Mouse (Mus musculus) left cerebral cortex, postnatal 10 days (tissue): ENCODE data around the gene Tmem140. TPM values are rescaled to one million over a fixed set of nuclear protein-coding genes. Genes with fewer than 3 reads are reported as not detected.

Experiments
- DNase-seq, 2 experiments: peaks; one replicate each; pipeline ENCODE4 v3.0.0; 2021 to 2022; ENCODE audit warnings: low spot score in 2 of 2, mixed read lengths in 1 of 2; ENCODE audit errors: extremely low spot score in 1 of 2
- intact Hi-C: fragments of 180-260 bp; cut with DNase I; formaldehyde crosslinking; loops from one replicate; pipeline ENCODE4 v1.15.1; 2025
- total RNA-seq, 2 experiments: library from RNA; stranded (reverse); gene quantifications; 2 replicates each; pipeline ENCODE4 v1.2.3; 2021

Tmem140 gene
- total RNA-seq, 2 experiments from 2014 or later = 1.2 to 2.1 TPM

DNA sequence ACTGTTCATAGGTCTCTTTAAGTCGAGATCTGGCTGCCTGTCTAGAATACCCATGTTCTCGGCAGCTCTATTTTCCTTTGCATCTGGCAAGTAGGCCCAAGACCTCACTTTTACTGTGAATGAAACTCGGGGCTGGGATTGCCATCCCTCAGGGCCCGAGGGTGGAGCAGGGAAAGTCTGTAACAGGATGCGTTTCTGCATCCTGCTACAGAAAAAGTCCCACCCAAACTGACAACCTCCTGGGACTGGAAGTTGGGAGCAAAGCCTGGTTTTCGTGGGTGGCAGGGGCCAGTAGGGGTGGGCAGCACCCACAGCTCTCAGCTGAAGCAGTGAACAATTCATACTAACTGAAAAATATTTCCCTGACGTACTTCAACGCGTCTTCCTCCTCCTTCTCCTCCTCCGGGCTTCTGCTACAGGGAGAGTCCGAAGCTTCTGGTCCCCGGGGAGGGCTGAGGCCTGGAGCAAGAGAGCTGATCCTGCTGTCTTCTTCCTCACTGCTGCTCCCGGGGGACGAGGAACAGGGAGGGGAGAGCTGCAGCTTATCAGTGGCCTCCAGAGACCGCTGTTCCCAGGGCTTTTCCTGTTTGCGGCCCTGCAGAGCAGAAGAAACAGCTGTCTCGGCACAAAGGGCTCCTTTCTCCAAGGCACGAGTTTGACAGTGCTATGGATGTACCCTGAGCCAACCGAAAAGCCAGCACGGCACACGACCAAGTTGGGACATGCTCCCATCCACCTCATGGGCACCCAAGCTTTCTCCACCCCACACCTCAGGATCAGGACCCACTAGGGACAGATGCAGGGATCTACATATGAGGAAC, 11.4 kb downstream of the Tmem140 start:
- intact Hi-C loops = no loop called here
- DNase-seq = peak in 1 of 2 experiments; percentile 85

DNA sequence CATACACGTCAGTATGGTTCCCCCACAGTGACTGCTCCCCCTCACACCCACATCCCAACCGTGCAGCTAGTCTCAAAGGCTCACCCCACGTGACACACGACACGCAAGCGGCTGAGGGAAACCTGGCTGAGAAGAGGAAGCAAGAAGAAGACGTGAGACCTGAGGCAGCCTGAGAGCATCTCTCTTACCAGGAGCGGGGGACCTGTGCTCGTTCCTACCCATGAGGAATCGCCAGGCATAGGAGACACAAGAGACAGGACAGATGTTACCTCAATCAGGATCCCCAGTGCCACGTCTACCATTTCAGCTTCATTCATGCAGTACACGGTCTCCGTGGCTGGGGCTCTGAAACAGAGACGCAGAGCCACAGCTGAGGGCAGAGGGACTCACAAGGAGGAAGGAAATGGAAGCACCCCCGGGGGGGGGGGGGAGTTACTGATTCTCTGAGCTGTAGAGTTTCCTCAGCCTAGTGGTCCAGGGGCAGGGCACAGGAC, 12.4 kb downstream of the Tmem140 start:
- DNase-seq = peak in 1 of 2 experiments; percentile 51
- intact Hi-C loops = loop anchor here (5.0 kb wide), 1 partner anchor 93 kb away; the partner anchor contains the start of gene Agbl3

DNA sequence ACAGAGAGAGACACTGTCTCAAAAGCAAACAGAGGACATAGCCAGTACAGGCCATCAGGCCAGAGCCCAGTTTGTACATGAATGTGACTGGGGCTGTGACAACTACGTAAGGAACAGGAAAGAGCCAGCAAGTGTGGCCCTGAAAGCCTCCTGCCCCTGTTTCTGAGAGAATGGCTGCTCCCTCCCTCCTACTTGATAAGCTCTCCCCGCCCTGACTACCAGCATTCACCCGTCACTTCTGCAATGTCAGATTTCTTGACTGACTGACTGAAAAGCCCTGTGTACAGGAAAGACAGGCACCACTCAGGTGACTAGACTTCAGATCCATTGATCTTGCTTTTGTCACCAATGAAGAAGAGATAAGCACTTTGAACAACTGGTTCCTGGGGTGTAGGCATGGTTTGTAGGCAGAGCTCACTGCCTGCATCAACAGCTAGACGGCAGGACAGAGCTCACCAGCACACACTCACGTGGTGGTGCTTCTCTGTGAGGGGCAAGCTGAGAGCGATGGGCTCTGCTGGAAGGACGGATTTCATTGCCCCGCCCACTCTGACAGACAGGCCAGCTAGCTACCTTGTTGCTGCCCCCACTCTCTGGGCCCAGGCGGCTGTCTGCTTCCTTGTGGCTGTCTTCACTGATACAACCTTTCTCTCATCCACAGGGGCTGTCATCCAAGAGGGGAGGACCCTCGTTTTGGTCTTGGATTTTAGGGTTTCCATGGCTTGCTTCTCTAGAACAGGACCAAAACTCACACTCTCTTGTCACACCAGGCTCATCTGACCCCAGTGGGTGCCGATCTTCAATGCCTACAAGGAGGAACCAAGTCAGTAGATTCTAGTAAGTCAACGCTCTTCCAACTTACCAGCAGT, 13.3 kb downstream of the Tmem140 start:
- intact Hi-C loops = loop anchor here (5.0 kb wide), 1 partner anchor 94 kb away; the partner anchor contains the start of gene Agbl3
- DNase-seq = peak in 1 of 2 experiments; percentile 53

DNA sequence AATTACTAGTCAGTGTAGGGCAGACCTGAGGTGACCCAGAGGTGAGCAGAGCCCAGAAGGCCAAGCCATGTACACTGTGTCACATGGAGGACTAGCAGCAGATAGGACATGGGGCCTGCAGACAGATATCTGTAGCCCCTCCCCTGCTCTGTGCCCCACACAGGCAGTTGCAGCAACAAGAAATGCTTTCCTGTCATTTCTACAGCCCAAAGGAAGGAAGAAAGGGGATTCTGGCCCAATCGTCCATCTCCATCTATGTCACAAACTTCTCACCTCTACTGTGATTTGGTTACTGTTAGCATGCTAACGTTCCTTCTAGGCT, 13.8 kb downstream of the Tmem140 start:
- intact Hi-C loops = loop anchor here (5.0 kb wide), 1 partner anchor 94 kb away; the partner anchor contains the start of gene Agbl3
- peak in 1 of 2 experiments; percentile 16 for DNase-seq

DNA sequence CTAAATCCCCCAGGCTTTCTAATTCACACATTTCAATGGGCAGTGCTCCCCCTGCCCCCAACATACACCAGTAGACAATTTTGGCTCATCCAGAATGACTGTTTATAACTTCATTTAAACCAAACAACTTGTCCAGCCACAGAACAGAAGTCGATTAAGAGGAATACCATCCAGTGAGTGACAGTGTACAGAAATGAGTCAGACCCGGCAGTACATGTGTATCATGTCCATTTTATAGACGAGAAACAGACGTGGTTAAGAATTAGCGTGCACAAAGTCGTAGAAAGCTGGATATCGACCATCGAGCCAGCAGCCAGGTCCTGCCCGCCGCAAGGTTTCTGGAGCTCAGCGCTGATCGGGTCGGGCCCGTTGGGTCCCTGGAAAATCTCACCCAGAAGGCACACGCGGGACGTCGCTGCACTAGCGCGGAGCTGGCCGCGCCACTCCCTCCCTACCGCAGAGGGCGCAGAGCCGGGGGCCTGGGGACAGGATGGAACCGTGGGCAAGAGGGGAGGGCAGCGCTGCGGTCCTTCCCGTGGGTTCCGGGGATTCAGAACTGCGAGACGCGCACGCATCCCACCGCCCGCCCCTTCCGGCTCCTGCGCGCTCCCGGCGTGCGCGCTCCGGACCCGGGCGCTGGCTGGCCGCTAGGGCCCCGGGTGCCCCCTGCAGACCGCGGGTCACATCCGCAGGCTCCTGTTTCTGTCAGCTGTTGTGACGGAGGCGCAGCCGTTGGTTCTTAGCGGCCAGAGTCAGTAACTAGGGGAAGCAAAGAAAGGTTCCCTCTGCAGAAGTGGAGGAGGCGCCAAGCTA, 14.8 kb downstream of the Tmem140 start, which contains the start of gene Cyren:
Gene Cyren, minus strand, starts transcription at position 552 of the 813 bp plus-strand sequence.
- DNase-seq = peak; percentile 85 to 96
- intact Hi-C loops = loop anchor here (5.0 kb wide), 1 partner anchor 95 kb away; the partner anchor contains the start of gene Agbl3

DNA sequence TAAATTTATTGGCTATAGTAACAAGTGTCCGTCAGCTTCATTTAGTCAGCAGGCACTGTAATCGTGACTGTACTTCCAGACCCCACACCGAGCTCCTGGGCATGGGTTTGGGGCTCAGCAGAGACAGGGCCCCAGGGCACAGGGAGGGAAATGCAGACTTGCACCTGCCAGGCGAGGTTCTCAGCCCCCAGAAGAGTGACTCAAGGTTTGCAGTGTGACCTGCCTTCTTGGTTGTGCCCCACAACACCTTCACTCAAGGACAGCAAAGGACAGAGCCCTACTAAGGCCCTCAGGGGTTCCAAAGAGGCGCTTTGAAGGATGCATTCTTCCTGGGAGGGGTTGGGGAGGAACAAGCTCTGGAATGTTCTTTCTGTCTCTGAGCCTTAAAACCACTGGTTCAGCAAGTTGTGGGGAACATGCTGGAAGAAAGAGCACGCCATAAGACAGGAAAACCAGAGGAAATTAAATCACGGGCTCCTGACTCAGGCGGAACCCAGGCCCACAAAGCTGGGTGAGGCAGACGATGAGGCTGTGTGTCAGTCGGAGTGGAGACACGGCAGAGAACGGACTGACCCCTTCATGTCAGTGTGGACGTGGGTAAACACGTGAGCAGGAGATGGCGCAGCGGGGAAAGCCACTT, 16.3 kb downstream of the Tmem140 start:
- intact Hi-C loops = loop anchor here (5.0 kb wide), 1 partner anchor 97 kb away; the partner anchor contains the start of gene Agbl3
- peak in 1 of 2 experiments; percentile 16 for DNase-seq

DNA sequence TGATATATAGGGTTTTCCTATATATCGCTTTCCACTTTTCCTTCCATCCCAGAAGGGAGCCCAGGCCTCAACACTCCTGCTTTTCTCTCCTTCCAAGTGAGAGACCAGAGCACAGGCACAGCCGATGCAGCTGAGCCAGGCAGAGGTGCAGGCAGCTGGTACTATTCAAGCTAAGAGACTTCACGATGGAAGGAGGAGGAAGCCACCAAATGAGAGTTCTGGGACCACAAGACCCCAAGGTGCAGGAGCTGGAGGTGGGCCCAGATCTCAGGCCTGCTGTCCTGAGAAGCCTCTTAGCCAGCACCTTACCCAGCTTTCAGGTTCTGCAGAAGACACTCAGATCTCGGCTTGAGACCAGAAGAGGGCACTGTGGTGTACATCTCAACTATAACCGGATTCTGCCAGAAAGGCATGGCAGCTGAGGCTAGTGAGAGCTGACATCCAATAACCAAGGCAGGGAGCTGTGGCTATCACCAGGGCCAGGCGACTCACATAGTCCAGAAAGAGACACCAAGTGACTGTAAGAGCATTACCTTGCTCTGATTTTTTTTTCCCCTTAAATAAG, 17.0 kb downstream of the Tmem140 start:
- intact Hi-C loops = loop anchor here (5.0 kb wide), 1 partner anchor 98 kb away; the partner anchor contains the start of gene Agbl3
- peak; percentile 58 for DNase-seq

DNA sequence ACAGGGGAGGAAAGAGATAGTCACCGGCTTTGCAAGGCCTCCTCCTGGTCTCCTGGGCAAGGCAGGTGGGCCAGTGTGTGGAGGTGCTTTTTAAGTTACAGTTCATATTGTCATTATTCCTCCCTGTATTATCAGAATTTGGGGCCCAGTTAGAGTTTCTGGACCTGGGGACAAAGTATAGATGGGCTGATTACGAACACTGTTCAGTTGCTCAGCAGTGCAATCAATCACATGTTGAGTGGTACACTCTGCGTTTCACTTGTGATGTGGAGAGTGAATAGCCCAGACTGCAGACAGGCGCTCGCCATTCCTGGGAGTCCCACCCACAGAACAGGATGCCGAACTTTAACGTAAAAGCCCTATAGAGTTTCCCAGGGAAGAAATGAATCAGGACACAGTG, 21.8 kb downstream of the Tmem140 start:
- no peak for DNase-seq
- intact Hi-C loops = no loop called here

DNA sequence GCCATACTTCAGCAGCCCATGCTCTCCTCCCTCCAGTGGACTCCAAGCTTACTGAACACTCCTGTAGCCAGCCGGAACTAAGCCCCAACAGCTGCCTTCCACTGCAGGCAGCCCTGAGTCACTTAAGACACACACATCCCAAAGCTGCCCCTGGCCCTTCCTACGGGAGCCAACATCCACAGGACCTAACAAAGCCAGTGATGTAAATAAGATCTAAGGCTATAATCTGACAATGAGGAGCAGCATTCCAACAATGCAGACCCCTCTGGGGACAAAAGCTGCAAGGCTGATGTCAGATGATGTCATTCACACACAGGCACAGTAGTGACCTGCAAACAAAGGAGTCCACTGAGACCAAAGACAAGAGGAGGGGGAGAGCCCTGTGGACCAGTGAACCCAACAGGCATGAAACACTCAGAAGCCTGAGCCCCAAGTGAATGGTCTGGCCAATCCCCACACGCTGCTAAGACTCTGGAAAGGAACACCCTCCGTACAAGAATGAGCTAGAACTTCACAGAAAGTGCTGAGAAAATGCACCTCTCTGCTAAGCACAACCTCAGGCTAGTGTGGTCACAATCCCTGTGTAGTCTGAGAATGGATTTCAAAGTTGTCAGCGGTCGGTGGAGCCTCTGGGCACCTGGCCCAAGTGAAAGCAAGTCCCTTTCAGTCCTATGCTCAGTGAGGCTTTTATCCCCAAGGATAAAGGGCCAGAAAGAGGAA, 24.3 kb downstream of the Tmem140 start:
- no peak for DNase-seq
- intact Hi-C loops = no loop called here

DNA sequence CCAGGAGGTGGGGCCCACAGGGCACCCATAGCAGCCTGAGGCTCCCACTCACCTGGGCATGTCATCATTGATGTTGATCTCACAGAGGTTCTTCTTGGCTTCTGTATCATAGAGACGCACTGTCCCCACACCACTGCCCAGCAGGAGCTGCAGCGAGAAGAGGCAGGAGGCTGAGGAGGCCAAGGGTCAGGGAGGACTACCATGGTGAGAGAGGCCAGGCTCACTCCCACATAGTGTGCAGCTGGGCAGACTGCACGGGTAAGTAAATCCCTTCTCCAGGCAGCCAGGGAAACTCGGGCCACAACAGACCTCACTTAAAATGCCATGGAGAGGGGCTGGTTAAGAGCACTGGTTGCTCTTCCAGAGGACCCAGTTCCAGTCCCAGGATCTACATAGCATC, 26.2 kb downstream of the Tmem140 start:
- DNase-seq = no peak
- intact Hi-C loops = no loop called here

DNA sequence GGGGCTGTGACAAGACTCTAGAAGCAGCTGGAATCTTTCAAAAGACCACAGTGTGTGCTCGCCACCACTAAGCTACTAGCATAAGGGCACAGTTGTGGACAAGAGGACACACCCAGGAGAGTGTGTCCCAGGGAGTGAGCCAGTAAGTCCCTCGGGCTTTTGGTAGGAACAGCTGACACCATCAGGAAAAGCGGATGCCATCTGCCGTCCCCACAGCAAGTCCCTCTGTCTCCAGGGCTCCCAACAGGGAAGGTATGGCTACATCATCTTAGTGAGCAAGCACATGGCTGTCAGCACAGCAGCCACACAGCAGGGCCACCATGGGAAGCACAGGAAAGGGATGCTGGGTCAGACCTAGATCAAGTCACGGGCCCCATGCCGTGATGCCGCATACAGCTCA, 32.6 kb downstream of the Tmem140 start:
- intact Hi-C loops = no loop called here

DNA sequence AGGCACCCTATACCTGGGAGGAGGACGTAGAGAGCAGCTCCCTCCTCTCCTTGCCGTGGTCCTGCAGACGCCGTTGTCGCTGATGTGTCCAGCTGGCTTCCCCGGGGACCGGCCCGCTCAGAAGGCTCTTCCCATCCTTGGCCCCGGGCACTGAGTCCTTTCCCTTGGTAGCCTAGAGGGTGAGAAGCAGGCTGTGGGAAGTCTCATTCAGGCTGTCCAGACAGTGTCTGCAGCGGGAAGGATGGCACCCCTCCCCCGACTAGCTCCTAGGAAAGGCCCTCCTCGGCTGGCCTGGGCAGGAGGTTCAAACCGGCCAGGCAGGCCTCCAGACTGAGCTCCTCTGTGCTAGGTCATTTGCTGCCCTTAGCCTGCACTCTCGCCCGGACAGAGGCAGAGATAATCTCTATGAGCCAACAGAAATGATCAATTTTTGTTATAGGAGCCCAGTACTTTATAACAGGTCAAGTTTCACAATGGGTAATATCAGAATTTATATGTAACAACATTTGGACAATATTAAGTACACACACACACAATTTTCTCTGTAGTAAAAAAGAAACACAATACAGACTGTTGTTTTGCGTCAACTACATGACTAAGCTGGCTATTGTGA, 33.3 kb downstream of the Tmem140 start:
- DNase-seq = no peak
- intact Hi-C loops = no loop called here

More for the DNA sequence above, 32.6 kb downstream of the Tmem140 start:
- DNase-seq = no peak

DNA sequence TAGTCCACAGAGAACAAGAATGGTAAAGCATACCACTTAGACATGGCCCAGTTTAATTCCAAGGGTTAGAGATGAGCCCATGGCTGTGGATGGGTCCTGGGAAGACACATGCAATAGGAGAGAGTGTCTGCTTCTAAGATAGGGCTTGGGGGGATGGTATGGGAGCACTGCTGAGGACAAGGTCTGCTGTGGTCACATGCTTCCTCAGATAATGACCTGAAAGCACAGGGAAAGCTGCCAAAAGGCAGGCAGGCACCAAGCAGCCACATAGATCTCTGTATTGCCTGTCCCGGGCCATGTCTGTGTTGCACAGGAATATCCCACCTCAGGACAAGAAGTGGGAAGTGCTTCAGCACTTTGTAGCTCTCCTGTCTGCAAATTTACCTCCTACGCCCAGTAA, 36.2 kb downstream of the Tmem140 start:
- DNase-seq = no peak
- intact Hi-C loops = no loop called here

DNA sequence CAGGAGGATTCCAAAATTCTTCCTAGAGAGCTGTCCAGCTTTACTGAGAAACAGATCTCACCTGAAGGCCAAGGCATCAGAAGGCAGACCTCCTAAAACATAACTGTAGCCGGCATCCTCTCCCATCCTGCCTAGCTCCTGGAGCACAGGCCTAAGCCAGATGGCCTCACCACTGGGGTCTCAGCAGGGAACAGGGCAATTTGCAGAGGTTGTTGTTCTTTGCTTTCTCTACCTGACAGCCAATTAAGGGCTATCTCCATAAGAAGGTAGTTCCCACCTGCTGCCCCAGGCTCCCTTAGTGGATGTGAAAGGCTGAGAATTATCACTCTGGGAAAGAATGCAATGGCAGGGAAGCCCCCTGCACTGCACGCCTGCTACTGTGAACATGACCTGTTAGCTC, 38.0 kb downstream of the Tmem140 start:
- intact Hi-C loops = no loop called here
- no peak for DNase-seq

DNA sequence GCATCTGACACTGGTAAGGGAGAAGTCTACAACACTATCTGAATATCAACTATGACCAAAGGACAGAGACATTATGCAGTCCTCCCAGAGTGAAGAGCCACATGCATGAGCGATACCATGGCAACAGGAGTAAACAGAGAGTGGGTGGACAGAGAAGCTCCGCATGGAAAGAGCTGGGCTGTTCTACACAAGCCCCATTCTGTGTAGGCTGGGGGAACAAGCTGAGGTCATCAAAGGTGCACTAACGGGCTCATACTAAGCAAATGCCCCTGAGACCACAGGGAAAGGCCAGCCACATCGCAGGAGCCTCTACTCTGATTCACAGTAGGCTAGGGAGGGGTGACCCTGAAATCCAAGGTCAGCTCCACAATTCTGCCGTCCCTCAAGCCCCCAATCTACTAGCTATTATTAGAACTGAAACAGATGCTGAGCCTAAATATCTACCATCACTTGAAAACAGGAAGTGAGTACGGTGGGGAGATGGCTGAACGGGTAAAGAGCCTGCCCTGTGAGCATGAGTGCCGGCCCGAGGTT, 39.0 kb downstream of the Tmem140 start:
- DNase-seq = no peak
- intact Hi-C loops = no loop called here

DNA sequence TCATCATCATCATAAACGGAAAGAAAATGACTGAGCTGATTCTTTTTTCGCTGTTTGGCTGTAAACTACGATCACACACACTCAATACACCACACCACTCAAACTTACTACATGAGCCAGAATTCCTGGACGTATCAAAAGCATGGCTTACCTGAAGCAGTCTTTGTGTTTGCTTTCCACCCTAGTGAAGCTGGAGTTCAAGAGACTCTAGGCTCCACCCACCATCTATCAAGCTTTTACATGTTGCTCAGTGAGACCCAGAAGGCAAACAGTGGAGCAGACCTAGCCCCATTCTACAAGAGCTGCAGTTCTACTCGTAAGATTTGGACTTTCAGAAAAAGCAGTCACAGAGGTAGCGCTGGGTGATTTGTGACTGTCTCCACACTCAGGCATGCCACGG, 39.6 kb downstream of the Tmem140 start:
- intact Hi-C loops = no loop called here
- no peak for DNase-seq
